Mouse (Mus musculus) adrenal gland, postnatal 25 days (tissue): Measurements from ENCODE around the gene Cpd. TPM values are rescaled to one million over a fixed set of nuclear protein-coding genes. Genes with fewer than 3 reads are reported as not detected.

ENCODE experiments used
- DNase-seq: peaks from one replicate; pipeline ENCODE4 v3.0.0; 2021; ENCODE audit warnings: mixed read lengths
- total RNA-seq: library from RNA; stranded (reverse); gene quantifications from 2 replicates; pipeline ENCODE4 v1.2.3, GENCODE M21; 2021

Gene Cpd
- total RNA-seq, 1 experiment from 2014 or later: 45.4 TPM

DNA sequence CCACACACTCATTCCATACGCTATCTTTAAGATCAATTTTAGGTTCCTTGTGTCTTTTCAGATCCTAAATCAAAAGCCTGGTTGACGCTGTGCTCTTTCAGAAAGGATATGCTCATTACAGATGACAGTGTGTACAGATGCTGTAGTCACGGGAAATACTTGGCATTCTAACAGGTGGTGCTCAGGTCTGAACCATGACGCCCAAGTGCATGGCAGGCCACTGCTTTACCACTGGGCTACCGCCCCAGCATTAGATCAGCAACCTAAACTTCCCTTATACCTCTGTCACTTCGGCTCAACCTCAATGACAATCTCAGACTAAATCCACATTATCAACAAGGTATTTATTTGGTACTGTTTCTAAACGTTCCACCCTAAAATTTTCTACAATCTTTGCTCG is 71.3 kb downstream of the Cpd start:
- no peak for DNase-seq

DNA sequence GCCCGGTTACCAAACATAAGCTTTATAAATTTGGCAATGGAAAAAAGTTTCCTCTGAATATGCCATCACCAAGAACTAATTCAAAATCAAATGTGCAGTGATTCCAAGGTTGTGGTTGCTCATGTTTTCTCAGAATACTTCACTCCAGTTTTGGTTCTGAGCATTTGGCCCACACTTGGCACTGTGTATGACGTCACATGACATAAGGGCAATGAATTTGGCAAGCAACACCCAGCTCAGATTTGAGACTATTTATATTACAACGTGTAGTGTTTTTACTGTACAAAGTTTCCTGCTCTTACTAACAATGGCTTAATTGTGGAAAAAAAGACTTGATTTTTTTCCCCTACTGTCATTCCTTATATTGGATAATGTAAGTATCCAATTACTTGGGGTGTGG is 73.0 kb downstream of the Cpd start:
- DNase-seq: no peak

DNA sequence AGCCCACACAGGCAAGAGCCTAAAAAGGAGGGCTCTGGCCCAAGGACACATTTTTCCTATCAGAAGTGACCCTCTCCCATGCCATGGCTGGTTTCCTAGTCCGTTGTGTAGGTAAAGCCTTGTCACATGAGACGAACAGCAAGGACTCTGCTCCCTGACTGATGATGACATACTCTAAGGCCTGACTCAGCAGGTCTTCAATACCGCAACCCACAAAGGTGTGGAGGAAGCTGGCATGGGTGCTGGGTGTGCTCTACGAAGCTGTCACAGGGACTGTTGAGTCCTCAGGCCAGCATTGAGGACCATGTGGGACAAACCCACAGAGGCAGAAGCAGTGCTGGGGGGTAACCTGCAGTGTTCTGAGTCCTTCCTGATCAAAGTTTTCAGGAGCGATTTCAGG is 76.3 kb downstream of the Cpd start:
- DNase-seq: no peak

DNA sequence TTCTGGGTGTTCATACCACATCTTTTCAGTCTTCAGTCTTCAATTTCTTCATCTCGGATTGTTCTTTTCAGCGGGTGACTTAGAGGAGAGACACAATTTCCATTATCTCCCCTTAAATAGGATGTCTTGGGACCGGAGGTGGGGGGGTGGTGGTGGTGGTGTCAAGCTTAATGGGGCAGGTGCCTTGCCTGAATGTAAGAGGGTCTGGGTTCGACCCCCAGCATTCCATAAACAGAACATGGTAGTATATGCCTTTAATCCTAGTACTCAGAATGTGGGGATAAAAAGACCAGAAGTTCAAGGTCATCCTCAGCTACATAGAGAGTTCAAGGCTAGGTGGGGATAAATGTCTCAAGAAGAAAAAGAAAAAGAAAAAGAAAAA is 83.1 kb downstream of the Cpd start:
- DNase-seq: no peak

DNA sequence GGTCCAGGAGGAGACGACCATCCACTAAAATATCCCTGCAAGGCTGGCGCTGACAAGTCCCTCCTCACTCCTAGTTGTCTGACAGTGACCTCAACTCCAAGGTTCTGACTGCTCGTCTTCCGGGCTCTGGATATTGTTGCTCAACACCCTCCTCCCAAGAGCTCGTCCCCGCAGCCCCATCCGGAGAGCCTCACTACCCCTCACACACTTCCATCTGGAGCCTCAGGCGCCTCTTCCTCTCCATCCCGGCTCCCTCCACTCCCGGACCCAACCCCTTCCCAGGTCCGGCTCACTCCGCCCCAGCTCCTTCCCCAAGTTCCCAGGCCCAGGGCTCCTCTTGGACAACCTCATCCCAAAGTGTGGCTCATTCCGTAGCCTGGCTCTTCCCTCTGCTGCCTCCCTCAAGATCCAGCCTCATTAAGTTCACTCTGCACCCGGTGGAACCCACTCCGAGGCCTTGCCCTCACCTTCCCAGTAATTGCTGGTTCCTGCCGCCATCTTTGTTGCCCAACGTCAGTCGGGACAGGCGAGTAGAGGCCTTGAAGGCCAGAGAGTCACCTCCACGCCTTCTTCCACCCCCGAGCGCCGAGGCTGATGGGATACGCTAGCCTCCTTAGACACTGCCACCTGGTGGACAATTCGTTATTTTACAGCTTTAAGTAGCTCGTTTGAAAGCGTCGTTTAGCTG is 83.6 kb downstream of the Cpd start, which contains the start of gene Gosr1:
Gosr1 (minus strand) TSS at position 527 of the 688 bp plus-strand sequence.
- peak; percentile 85 for DNase-seq

DNA sequence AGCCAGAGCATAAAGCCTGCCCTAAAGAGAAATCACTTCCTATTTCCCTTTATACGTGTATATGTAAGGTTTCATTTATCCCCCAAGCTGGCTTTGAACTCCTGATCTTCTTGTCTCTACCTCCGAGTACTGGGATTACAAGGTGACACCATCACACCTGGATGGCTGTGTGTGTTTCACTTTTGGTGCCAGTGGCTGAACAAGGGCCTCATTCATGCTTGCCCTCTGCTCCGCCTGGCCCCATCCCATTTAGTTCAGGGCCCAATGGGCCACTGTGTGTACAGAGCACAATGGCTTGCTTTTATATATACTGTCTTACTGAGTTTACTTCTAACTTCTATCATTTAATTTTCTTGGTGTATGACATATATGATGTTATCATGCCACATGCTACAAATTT is 94.5 kb downstream of the Cpd start:
- DNase-seq: no peak

DNA sequence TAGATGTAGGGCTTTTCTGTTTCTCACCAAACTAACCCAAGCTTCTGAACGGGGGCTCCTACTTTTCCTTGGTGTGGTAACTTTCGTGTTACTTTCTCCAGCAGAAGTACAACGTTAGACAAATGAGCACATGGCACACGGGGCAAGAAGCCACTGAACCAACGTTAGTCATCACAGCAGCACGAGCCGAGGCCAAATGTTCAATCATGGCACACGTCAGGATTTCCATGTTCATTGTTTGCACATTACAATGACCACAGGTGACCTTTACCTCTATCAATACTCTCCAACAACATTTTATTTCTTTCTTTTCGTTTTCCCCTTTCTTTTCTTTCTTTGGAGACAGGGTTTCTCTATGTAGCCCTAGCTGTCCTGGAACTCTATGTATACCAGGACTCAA is 98.0 kb downstream of the Cpd start:
- DNase-seq: no peak

DNA sequence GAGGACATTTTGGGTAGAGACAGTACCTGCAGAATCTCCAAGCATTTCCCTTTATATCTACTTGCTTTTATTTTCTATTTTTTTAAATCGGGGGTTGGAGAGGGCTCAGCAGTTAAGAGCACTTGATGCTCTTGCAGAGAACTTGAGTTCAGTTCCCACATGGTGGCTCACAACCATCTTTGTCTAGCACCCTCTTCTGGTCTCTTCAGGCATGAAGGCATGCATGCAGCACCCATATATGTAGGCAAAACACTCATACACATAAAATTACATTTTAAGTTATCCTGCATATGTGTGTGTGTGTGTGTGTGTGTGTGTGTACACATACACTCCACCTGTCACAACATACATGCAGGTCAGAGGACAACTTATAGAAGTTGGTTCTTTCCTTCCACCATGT is 100.9 kb downstream of the Cpd start:
- no peak for DNase-seq

DNA sequence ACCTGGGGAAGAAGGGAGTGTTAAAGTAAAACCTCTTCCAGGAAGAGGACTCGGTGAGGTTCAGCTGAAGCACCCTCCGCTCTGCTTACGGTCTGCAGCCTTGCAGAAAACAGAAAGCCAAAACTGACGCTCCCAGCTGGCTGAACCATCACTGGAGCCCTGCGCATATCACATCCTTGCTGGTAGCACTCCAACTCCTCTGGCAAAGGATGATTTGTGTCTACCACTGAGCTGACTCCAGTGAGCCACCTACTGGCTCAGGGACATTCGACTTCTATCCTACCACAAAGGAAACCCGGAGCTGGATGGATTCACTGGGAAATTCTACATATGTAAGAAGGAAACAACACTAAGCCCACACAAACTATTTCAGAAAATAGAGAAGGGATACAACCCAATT is 102.3 kb downstream of the Cpd start:
- peak; percentile 29 for DNase-seq

DNA sequence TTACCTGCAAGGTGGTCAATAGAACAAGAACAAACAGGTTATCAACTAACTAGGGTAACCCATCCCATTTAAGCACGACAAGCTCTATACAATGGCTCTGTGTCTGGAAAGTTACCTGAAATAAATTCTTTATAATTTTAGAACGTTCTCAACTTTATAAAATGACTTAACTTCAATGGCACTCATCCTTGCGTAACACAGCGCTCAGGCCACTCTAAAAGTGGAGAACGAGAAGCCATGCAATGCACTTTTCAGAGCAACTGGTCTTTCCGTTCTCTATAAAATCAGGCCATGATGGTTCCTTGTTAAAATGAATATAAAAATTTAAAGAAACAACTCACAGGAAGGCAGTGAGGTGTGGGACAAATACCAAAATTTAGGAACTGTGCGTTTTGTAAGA is 104.3 kb downstream of the Cpd start:
- no peak for DNase-seq

DNA sequence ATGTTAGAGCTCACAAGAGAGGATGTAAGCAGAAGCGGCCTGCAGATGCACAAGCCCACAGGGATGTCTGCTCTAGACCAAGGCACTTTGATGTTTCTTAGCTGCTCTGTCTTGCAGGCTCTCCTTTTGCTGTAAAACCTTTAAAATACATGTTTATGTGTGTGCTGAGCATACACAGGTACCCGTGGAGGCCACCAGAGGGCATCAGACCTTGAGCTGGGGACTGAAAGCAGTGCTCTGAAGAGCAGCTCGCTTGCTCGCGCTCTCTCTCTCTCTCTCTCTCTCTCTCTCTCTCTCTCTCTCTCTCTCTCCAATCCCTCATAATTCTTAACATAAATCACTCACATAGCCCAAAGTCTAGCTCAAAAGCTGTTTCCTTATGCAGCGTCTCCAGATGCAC is 107.7 kb downstream of the Cpd start:
- DNase-seq: peak; percentile 24

DNA sequence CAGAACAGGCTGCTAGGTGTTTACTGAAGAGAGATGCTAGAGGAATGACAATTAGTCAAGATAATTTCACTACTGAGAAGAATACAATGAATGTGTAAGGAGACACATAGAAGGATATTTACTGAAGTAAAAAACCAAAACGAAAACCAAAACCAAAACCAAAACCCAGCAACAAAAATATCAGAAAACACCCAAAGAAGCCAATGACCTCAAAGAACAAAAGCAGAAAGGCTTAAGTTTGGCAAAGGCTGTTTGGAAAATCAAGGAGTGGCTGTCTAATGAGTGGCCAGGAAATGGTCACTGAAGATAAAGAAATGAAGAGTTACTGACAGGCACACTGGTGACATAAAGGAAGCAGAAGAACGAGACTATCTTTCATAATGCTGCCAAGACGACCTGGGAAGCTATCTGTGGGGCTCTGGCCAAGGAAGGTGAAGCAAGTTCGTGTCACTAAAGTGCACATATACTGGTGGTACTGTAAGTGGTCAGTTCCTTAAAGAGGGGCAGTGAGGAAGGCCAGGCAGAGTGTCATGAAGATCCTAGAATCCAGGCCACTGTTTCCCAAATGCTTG is 111.0 kb downstream of the Cpd start:
- no peak for DNase-seq

DNA sequence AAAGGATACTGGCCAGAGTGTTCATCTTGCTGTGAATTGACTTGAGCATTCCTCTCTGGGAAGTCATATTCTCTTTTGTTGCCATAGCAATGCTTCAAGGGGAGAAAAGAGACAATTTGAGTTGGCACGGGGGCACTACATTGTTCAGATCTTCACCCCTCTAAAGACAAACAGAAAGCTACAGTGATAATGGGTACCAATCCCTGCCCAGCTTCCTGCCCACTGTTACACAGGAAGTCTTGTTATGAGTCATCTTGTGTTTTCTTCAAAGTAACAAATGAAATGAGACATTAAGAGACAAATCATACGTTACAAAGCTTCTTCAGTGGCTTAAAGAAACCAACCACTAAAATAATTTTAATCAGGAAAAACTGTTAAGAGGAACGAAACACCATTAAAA is 112.3 kb downstream of the Cpd start:
- no peak for DNase-seq

DNA sequence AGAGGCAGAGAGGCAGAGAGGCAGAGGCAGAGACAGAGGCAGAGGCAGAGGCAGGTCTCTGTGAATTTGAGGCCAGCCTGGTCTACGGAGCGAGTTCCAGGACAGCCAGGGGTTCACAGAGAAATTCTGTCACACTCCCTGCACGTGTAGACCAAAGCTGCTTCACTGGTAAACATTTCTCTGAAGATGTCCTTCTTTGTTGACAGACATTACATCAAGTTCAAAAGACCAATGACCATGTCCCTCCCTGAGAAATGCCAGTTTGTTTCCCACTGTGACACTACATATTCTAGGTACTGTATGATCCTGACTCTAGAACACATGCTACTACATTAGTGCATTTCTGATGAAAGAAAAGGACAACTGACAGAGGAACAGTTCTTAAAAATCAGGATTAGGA is 116.2 kb downstream of the Cpd start:
- no peak for DNase-seq

Other genes starting within 250 kb of the Cpd start
- 53.7 and 55.3 TPM in 2 replicates for gene Abr, start 224.7 kb downstream of the Cpd start, total RNA-seq
- gene Bhlha9, start 174.5 kb downstream of the Cpd start, total RNA-seq: not detected in 2 replicates
- 27.4 and 30.2 TPM in 2 replicates for gene Trarg1, start 167.2 kb downstream of the Cpd start, total RNA-seq
- 44.6 and 77.1 TPM in 2 replicates for gene Gosr1, start 83.4 kb downstream of the Cpd start, total RNA-seq
- gene Tmigd1, start 55.1 kb upstream of the Cpd start, total RNA-seq: 1.1 TPM in 1 of 2 replicates, not detected in the other
- gene Blmh, start 77.8 kb upstream of the Cpd start, total RNA-seq: 46.5 and 59.5 TPM in 2 replicates
- 30.9 and 47.0 TPM in 2 replicates for gene Slc6a4, start 151.6 kb upstream of the Cpd start, total RNA-seq
- 27.9 and 28.7 TPM in 2 replicates for gene Nsrp1, start 231.4 kb upstream of the Cpd start, total RNA-seq